Mouse (Mus musculus) brain, embryonic 14.5 days (tissue): ENCODE measurements at regions not wholly inside any gene's neighbourhood (a gene's known extent, or its start where the extent isn't known, plus 50 kb on each side); places are given as distances from the start of the nearest gene placed in this dataset.
"Not testable (repeated sequence)": the region's sequence is repeated elsewhere in the genome, so short reads cannot be mapped to it uniquely, and the experiment has no call there.

Experiments
- DNase-seq: peaks from one replicate; pipeline ENCODE4 v3.0.0-alpha.2; 2011; ENCODE audit warnings: low read depth
- CTCF ChIP-seq: fragments of 200-500 bp; IDR thresholded peaks from 2 replicates; pipeline ENCODE4 v1.5.1; 2012; ENCODE audit warnings: inconsistent platforms, mild to moderate bottlenecking, moderate library complexity, borderline replicate concordance; ENCODE audit not compliant: insufficient read depth, insufficient read length; ENCODE audit errors: extremely low read depth
- POLR2A ChIP-seq: fragments of 200-500 bp; IDR thresholded peaks from 2 replicates; pipeline ENCODE4 v1.6.1; 2012; ENCODE audit warnings: mild to moderate bottlenecking, inconsistent platforms, borderline replicate concordance; ENCODE audit not compliant: poor library complexity, insufficient read depth, insufficient read length, severe bottlenecking; ENCODE audit errors: extremely low read depth

DNA sequence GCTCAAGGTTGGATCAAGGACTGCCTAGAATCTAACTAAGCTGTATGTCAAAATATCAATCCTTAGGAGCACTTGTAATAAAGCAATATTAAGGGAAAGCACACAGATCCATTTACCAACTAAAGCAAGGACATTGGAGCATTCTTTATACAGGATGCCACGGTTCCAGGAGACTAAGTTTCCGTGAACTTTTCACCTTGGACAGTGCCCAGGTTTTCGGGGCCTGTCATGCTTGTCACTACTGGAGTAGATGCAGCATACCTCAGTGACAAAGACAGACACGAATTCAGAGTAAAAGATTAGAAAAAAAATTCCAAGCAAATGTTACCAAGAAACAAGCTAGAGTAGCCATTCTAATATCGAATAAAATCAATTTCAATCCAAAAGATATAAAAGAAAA is 543.6 kb downstream of the Slitrk5 start:
- DNase-seq, result not testable (repeated sequence)

DNA sequence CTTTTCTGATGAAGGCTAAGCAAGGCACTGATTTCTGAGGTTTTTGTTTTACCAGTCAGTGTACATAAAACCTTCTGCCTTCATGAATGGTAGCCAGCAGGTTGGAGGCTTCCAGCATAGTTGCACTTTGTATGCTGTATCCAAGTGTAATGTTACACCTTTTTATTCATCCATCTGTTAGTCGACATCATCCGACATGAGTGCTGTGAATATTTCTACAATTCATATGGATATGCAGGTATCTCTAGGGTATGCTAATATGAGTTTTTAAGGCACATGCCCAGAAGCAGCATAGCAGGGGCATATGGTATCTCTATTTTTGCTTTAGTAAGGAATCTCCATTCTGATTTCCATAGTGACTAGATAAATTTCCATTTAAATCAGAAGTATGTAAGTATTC is 555.6 kb downstream of the Slitrk5 start:
- DNase-seq, result peak; percentile 57
- TF ChIP-seq CTCF (no peak), POLR2A (no peak)

DNA sequence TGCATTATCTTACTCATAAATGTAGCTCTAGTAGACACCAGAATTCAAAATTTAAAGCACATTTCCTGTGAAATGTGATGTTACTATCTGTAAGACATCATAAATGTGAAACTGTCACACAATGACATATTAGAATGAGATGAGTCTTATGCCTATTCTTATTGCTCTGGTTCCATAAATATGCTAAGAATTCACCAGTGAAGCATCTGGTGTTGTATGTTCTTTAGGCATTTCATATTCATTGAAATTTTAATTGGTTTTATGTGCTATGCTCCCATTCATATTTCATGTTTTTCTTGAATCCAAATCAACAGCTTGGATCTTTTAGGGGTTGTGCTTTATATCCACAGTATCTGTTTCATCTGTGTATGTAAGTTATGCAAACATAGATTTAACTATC is 564.6 kb downstream of the Slitrk5 start:
- no peak for TF ChIP-seq CTCF
- TF ChIP-seq POLR2A, result no peak
- peak; percentile 38 for DNase-seq

DNA sequence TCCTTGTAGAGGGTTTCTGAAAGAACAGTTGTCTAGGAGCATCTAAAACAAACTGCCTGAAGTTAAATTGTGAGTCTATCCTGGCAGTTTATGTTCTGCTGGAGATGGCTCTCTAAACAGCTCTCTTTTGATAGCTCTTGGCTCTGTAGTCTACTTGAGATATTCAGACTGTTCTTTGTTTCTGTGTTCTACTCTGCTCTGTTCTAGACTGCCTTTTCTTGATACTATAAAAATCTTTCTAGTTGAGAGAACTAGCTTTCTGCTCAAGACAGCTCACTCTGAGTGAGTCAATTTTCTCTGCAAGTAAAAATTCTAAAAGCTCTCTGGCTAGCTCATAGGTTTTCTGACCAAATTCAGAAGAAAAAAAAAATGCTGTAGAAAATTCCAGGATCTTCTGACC is 573.3 kb downstream of the Slitrk5 start:
- TF ChIP-seq CTCF (no peak), POLR2A (no peak)
- DNase-seq, result no peak

DNA sequence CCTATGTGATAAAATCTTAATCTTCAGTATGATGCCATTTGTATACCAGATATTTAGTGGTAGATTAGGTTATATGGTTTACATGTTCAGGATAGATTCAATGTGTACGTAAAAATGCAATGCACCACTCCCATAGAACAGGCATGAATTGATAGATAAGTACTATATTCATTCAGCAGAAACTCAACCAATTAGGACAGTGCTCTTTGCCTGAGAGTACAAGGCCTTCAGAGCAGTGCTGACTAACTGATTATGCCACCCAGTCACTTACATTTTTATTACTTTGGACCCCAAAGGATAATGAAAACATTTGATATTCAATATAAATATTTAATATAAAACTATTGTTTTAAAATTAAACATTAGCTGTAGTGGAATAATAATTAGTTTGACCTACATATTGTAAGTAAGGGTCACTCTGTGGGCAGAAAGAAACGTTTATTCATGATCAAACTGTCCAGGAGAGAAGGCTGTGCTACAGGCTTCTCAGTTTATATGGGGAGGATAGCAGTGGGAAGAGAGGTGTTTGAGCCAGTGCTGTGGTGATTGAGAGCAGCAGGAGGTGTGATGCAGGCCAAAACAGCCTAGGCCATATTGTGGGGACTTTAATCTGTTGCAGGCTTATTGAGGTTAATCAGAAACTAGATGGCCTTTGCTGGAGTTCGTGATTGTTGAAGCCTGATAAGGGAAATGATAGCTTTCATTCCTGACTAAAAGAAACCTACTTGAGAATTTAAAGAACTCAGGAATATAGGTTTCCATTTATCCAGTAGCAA is 623.3 kb downstream of the Slitrk5 start:
- no peak for DNase-seq
- TF ChIP-seq POLR2A (no peak), CTCF (no peak)

DNA sequence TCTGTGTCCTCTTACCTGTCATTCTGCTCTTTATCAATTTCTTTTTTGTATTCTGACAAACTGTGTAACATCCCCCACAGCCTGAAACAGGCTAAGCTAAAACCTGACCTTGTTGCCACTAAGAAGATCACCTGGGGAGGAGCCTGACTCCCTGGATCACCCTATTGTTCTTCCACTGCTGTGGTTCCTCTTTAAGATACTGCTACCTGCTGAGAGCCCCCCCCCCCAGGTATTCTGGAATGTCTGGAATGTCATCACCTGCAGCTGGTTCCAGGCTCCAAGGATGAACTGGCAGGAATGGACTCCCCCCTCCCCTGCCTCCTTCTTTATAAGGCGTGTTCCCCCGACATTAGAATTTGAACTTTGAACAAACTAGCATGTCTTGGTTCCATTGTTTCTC is 650.7 kb downstream of the Slitrk5 start:
- no peak for DNase-seq
- TF ChIP-seq CTCF (no peak), POLR2A (no peak)
